Mouse (Mus musculus) B cell, adult 2 months (primary cell): ENCODE results near the gene Pla2g4e.

ENCODE experiments used
- DNase-seq, 2 experiments: peaks; one replicate each; pipeline ENCODE4 v3.0.0; 2022

Pla2g4e gene

GRCm38 (mm10) chr2:120153586-120154360, 91.4 kb downstream of the Pla2g4e start:
- peak; percentile 40 to 42 for DNase-seq

- DNase-seq, result peak; percentile 24 to 46
These were observed 94.6 kb downstream of the Pla2g4e start for GRCm38 (mm10) chr2:120150571-120150970.

- no peak for DNase-seq
These were observed 95.5 kb downstream of the Pla2g4e start for GRCm38 (mm10) chr2:120149634-120150033.

GRCm38 (mm10) chr2:120147999-120148398, 97.1 kb downstream of the Pla2g4e start:
- DNase-seq, result no peak

GRCm38 (mm10) chr2:120147364-120147763, 97.8 kb downstream of the Pla2g4e start:
- DNase-seq, result no peak

GRCm38 (mm10) chr2:120146543-120146942, 98.6 kb downstream of the Pla2g4e start:
- DNase-seq, result no peak

- no peak for DNase-seq
These were observed 100.7 kb downstream of the Pla2g4e start for GRCm38 (mm10) chr2:120144390-120144789.

GRCm38 (mm10) chr2:120142336-120142735, 102.8 kb downstream of the Pla2g4e start:
- no peak for DNase-seq

GRCm38 (mm10) chr2:120141671-120142070, 103.5 kb downstream of the Pla2g4e start:
- DNase-seq, result no peak

GRCm38 (mm10) chr2:120140326-120140725, 104.8 kb downstream of the Pla2g4e start:
- no peak for DNase-seq

GRCm38 (mm10) chr2:120139091-120139490, 106.0 kb downstream of the Pla2g4e start:
- DNase-seq, result no peak

- DNase-seq, result no peak
These were observed 107.9 kb downstream of the Pla2g4e start for GRCm38 (mm10) chr2:120137281-120137680.

- DNase-seq, result peak; percentile 57 to 58
These were observed 110.6 kb downstream of the Pla2g4e start for GRCm38 (mm10) chr2:120134453-120135075.

GRCm38 (mm10) chr2:120131881-120132280, 113.3 kb downstream of the Pla2g4e start:
- DNase-seq, result no peak

- no peak for DNase-seq
These were observed 115.8 kb downstream of the Pla2g4e start for GRCm38 (mm10) chr2:120129252-120129908.

- DNase-seq, result no peak
These were observed 116.5 kb downstream of the Pla2g4e start for GRCm38 (mm10) chr2:120128611-120129051.

GRCm38 (mm10) chr2:120128011-120128410, 117.1 kb downstream of the Pla2g4e start:
- no peak for DNase-seq

- DNase-seq, result no peak
These were observed 118.2 kb downstream of the Pla2g4e start for GRCm38 (mm10) chr2:120126901-120127300.

GRCm38 (mm10) chr2:120126408-120126807, 118.7 kb downstream of the Pla2g4e start:
- DNase-seq, result no peak

GRCm38 (mm10) chr2:120125461-120125860, 119.7 kb downstream of the Pla2g4e start:
- no peak for DNase-seq

- DNase-seq, result no peak
These were observed 120.2 kb downstream of the Pla2g4e start for GRCm38 (mm10) chr2:120124946-120125345.

- no peak for DNase-seq
These were observed 121.0 kb downstream of the Pla2g4e start for GRCm38 (mm10) chr2:120124096-120124495.

GRCm38 (mm10) chr2:120122983-120123382, 122.2 kb downstream of the Pla2g4e start:
- no peak for DNase-seq

GRCm38 (mm10) chr2:120117346-120117745, 127.8 kb downstream of the Pla2g4e start:
- no peak for DNase-seq
